Mouse (Mus musculus) left cerebral cortex, postnatal 4 days (tissue): Measurements from ENCODE around the gene Ptprg. TPM values are rescaled to one million over a fixed set of nuclear protein-coding genes. Genes with fewer than 3 reads are reported as not detected.

ENCODE experiments used
- DNase-seq: peaks from one replicate; pipeline ENCODE4 v3.0.0-alpha.2; 2022
- intact Hi-C: fragments of 180-260 bp; cut with DNase I; formaldehyde crosslinking; loops from one replicate; pipeline ENCODE4 v1.15.1; 2025
- total RNA-seq, 2 experiments: library from RNA; stranded (reverse); gene quantifications; 2 replicates each; pipeline ENCODE4 v1.2.3; 2021

Gene Ptprg
- total RNA-seq, 2 experiments from 2014 or later = 127 to 141 TPM

- intact Hi-C loops = no loop called here
These were observed 312.5 kb downstream of the Ptprg start for GRCm38 (mm10) chr14:11865872-11866271.

GRCm38 (mm10) chr14:11866416-11866815 lies 313.1 kb downstream of the Ptprg start:
- intact Hi-C loops = no loop called here

More at GRCm38 (mm10) chr14:11865872-11866271, 312.5 kb downstream of the Ptprg start:
- DNase-seq = no peak

GRCm38 (mm10) chr14:11868636-11869035 lies 315.3 kb downstream of the Ptprg start:
- intact Hi-C loops = no loop called here

More at GRCm38 (mm10) chr14:11866416-11866815, 313.1 kb downstream of the Ptprg start:
- no peak for DNase-seq

GRCm38 (mm10) chr14:11871752-11872344 lies 318.5 kb downstream of the Ptprg start:
- intact Hi-C loops = no loop called here
- no peak for DNase-seq

More at GRCm38 (mm10) chr14:11868636-11869035, 315.3 kb downstream of the Ptprg start:
- DNase-seq = no peak

GRCm38 (mm10) chr14:11874266-11874665 lies 320.9 kb downstream of the Ptprg start:
- no peak for DNase-seq
- intact Hi-C loops = no loop called here

- intact Hi-C loops = no loop called here
- peak; percentile 73 for DNase-seq
These were observed 321.9 kb downstream of the Ptprg start for GRCm38 (mm10) chr14:11874960-11875889.

- DNase-seq = no peak
- intact Hi-C loops = no loop called here
These were observed 327.8 kb downstream of the Ptprg start for GRCm38 (mm10) chr14:11881082-11881481.

DNA sequence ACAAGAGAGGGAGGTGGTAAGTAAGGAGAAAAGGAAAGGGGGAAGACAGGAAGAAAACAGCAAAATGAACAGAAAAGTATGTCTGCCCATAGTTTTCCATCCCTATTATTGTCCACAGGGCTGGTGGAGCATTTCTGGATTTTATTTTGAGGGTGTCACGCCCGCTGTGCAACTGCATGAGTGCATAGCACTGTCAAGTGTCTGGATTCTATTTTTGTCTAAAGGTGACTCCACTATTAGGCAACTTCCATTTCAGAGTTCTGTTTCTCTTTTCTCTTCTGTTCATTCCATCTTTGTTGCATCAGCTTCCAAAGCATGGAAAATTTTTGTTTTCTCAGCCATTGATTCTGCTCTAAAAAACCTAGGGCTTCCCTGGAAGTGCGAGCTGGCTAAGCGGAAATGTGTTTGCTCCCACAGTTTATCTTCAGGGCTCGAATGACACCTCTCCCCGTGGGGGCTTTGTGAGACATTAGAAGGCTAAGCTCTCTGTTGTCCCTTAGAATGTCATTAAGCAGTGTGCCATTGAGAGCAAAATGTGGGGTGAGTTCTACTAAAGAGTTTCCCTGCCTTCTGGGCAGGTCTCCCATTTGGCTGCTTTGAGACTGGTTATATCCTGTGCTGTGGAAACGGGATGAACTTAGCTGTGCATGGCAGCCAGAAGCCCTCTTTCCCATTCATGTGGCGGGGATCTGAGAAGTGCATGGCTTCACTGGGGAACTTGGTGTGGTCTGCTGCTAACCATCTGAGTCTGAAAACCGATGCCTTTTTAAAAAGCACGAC lies 330.0 kb downstream of the Ptprg start:
- intact Hi-C loops = no loop called here
- peak; percentile 45 for DNase-seq

DNA sequence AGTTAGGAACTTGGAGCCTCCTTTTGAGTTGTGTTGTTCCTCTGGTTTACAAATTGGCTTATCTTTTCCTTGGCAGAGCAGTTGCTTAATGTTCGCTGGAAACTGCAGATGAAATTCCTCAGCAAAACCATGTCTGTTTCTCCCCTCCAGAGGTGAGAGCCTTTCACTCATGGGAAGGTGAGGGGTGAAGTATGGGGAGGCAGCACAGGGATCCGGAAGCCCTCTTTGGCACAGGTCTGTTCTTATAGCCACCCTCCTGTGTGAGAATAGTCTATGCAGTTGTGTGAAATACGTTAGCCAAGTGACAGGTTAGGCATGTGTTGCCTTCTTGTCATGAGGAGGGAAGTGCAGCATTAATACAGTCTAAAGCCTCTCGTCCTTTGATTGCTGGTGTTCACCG lies 330.7 kb downstream of the Ptprg start:
- no peak for DNase-seq
- intact Hi-C loops = no loop called here

- no peak for DNase-seq
- intact Hi-C loops = no loop called here
These were observed 333.1 kb downstream of the Ptprg start for GRCm38 (mm10) chr14:11886417-11886816.

- no peak for DNase-seq
- intact Hi-C loops = no loop called here
These were observed 337.6 kb downstream of the Ptprg start for GRCm38 (mm10) chr14:11890890-11891289.

DNA sequence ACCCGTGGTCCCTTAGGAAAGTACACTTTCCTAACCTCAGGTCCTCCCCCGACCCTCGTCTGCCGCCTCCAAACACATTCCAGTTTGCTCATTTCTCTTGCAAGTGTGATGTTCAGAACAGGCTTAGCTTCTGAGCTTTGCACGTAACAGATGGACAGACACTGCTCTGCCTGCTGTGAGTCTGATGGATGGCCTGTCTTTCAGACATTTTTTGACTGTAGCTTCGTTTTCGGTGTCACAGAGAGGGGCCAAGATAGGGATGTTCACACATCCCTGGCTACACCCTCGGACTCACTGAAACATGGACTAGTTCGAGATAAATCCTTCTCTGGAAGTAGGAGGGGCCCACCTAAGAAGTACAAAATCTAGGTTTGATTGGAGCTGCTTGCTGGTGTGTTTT lies 339.3 kb downstream of the Ptprg start:
- DNase-seq = no peak
- intact Hi-C loops = no loop called here

- DNase-seq = no peak
- intact Hi-C loops = no loop called here
These were observed 342.2 kb downstream of the Ptprg start for GRCm38 (mm10) chr14:11895486-11895885.

GRCm38 (mm10) chr14:11902794-11903193 lies 349.5 kb downstream of the Ptprg start:
- DNase-seq = no peak
- intact Hi-C loops = no loop called here

DNA sequence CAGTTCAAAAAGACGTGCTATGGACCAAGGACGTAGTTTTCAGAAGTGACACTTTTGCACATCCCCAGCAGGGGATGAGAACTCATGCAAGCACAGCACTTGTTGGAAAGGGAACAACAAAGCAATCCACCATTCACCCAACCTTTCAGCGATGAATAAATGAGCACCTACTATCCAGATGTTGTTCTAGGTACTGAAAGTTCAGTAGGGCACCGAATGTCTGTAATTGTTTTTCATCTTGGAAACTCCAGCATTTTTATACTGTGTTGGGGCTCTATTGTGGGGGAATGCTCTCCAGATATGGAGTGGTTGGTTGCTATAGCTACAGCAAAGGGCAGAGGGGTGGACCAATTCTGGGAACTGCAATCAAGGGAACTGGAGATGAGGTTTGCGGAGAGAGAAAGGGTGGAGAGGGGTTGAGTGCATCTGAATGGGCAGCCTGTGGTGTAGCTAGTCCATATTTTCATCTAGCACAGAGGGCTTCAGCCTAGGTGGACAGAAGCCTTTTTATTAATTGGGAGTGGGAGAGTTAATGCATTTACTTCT lies 352.9 kb downstream of the Ptprg start:
- DNase-seq = no peak
- intact Hi-C loops = no loop called here

GRCm38 (mm10) chr14:11912253-11912652 lies 358.9 kb downstream of the Ptprg start:
- no peak for DNase-seq
- intact Hi-C loops = no loop called here

- intact Hi-C loops = no loop called here
- no peak for DNase-seq
These were observed 363.9 kb downstream of the Ptprg start for GRCm38 (mm10) chr14:11917225-11917624.

DNA sequence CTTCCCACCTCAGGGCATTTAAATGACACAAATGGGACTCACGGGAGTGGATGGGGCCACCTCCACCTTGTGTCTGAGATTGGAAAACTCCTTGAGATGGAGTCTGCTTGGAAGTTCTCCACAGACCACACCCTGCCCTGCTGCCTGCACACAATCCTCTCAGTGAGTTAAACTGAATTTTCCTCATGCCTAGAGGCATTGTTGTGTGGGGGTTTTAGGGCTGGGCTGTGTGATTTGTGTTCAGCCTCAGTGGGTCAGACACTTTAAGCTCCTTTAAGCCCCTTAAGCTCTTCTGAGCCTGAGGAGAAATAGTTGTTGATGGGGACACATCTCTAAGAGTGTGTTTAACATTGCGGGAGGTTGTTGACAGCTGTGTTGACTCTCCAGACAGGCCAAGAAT lies 375.2 kb downstream of the Ptprg start:
- DNase-seq = no peak
- intact Hi-C loops = no loop called here

GRCm38 (mm10) chr14:11932517-11932916 lies 379.2 kb downstream of the Ptprg start:
- intact Hi-C loops = no loop called here

GRCm38 (mm10) chr14:11934556-11934955 lies 381.2 kb downstream of the Ptprg start:
- intact Hi-C loops = no loop called here

More at GRCm38 (mm10) chr14:11932517-11932916, 379.2 kb downstream of the Ptprg start:
- no peak for DNase-seq

DNA sequence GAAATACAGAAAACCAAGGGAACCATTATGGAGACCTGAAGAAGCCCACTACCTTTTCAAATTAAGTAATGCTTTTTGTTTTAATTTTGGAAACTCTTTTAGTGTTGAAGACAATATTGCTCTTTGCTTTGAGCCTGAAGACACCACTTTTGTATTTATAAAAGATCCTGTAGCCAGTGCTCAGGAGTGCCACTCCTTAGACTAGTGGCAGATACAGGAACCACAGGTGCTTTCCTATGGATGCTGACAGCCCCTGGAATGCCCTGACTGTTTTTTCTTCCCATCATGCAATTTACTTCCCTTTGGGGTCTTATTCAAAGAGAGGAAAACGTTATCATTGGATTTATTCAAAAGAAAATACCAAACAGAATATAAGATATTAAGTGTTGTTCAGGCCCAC lies 381.9 kb downstream of the Ptprg start:
- no peak for DNase-seq
- intact Hi-C loops = no loop called here

More at GRCm38 (mm10) chr14:11934556-11934955, 381.2 kb downstream of the Ptprg start:
- no peak for DNase-seq
